Mouse (Mus musculus): ENCODE data around the gene Camk1d.

Gene Camk1d

DNA sequence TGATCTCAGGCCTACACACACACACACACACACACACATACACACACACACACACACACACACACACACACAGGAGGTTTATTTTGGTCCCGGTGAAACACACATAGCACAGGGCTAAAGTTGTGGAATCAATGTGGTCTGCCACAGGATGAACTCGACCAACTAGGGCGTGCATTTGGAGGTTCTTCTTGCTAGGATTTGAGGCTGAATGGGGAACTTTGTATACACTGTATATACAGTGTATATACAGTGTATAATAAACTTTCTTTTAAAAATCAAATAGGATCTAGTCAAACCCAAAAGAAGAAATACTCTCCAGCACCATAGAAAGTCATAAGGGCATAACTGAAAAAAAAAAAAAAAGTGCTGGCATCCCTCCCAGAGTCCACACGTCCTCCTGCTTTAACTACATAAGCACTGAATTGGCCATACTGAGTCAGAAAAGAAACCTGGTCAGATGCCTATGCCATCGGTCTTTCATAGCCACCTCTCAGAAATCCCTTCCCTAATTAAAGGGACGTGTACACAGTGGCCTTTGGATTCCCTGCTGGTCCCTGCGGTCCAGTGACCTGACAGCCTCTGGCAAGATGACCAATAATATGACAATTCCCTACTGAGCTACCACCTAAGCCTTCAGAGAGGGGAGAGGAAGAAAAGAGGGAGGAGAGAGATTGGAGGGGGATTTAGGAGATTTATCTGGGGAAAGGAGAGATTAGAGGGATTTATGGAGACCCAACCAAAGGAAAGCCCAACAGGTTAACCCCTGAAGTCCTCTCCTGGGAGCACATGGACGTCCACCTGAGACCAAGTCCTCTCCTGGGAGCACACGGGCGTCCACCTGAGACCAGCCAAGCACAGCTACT is 6.2 kb downstream of the Camk1d start:
- DNase-seq (ENCODE audit: low spot score): no peak

DNA sequence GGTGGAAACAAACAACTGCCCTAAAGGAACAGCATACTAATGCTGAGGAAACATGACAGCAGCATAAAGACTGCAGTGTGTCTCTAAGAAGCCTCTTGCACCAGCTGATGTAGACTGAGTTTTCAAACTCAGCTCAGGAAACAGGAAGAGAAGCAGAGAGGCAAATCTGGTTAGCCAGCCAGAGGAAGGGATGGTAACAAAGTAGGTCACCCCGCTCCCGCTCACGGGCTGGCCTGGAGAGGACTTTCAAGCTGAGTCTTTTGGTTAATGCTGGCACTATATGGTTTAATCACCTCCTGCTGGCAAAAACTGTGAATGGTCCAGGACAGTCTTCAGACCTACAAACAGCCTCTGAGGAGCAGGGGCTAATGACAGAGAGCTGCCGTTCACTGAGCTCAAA is 7.7 kb downstream of the Camk1d start:
- DNase-seq (ENCODE audit: low spot score): peak; percentile 29

- no peak for DNase-seq (ENCODE audit: low spot score)
Measured at GRCm38 (mm10) chr2:5702370-5702769, 11.9 kb downstream of the Camk1d start.

DNA sequence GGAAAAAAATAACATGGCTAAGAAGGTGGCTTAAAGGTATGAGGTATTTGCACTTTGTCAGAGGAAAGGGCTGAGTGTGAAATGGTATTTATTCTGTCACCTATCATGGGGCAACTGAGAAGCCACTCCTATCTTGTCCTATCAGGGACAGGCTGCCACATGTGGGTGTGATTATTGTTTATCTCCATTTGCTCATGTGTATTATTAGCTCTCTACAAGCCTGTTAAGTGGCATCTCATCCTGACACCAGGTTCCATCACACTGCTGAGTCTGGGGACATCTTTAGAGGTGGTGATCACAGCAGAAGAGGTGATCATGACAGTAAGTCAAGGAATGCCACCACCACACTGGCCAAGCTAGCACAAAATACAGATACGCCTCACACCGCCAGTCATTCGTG is 13.4 kb downstream of the Camk1d start:
- DNase-seq (ENCODE audit: low spot score): no peak

GRCm38 (mm10) chr2:5698451-5698850 is 15.9 kb downstream of the Camk1d start:
- DNase-seq (ENCODE audit: low spot score): no peak

GRCm38 (mm10) chr2:5694094-5694493 is 20.2 kb downstream of the Camk1d start:
- DNase-seq (ENCODE audit: low spot score): no peak

DNA sequence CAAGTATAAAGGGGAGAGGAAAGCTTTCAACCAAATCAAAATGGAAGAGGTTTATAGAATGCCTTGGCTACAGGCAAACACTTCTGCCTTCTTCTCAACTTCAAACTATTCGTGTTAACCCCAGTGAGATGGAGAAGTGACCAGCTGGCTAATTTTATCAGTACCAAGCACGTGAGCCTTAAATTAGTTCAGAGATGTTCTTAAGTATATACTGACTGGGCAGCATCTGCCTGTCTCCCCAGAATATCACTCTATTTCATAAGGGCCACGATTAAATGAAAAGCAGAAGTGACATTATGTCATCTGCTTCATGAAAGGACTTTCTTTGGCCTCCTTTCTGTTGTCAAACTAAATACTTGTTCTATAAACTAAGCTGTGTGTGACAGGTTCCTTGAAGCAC is 22.6 kb downstream of the Camk1d start:
- DNase-seq (ENCODE audit: low spot score): no peak

- no peak for DNase-seq (ENCODE audit: low spot score)
Measured at GRCm38 (mm10) chr2:5683366-5683765, 30.9 kb downstream of the Camk1d start.

GRCm38 (mm10) chr2:5681909-5682308 is 32.4 kb downstream of the Camk1d start:
- no peak for DNase-seq (ENCODE audit: low spot score)

- DNase-seq (ENCODE audit: low spot score): no peak
Measured at GRCm38 (mm10) chr2:5681302-5681701, 33.0 kb downstream of the Camk1d start.

- DNase-seq (ENCODE audit: low spot score): no peak
Measured at GRCm38 (mm10) chr2:5679055-5679454, 35.3 kb downstream of the Camk1d start.

- DNase-seq (ENCODE audit: low spot score): no peak
Measured at GRCm38 (mm10) chr2:5677472-5677871, 36.8 kb downstream of the Camk1d start.

GRCm38 (mm10) chr2:5676786-5677185 is 37.5 kb downstream of the Camk1d start:
- DNase-seq (ENCODE audit: low spot score): no peak

- DNase-seq (ENCODE audit: low spot score): no peak
Measured at GRCm38 (mm10) chr2:5676143-5676483, 38.2 kb downstream of the Camk1d start.

DNA sequence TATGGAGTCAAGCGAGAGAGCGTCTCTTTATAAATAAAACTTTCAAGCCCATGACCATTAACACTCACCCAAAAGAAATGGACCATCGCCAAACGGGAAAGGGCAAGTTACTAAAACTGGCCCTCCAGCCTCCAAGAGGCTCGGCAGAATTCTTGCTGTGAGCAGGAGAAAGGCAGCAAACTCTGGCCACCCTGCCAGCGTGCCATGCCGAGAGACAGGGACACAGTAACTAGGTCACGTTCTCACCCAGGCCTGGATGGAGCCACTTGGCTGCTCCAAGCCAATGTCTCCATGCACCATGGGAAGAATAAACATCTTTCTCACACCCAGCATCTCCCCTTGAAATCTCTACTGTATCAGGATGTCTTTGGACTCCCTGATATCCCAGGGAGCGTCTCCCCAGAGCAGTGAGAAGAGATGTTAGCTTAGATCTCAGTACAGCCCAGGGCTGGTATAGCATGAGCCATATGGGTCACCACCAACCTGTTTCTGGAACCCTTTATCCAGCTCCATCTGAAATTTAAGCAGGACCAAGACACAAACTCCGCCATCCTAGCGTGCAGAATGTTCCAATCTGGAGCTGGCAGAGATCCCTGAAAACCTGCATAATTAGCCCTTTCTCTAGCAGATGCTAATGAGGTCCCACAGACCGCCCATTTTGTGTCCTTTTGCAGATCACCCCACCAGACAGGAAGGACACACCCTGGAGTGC is 38.7 kb downstream of the Camk1d start:
- DNase-seq (ENCODE audit: low spot score): no peak

DNA sequence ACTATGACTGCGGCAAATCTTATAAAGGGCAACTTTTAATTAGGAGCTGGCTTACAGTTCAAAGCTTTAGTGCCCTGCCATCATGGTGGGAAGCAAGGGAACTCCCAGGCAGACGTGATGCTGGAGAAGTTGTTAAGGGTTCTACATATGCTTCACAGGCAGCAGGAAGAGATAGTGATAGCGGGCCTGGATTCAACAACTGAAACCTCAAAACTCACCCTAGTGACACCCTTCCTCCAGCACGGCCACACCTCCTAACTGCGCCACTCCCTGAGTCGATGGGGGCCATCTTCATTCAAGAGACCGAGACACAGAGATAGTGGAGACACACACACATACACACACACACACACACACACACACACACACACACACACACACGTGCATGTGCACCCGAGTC is 39.8 kb downstream of the Camk1d start:
- no peak for DNase-seq (ENCODE audit: low spot score)

DNA sequence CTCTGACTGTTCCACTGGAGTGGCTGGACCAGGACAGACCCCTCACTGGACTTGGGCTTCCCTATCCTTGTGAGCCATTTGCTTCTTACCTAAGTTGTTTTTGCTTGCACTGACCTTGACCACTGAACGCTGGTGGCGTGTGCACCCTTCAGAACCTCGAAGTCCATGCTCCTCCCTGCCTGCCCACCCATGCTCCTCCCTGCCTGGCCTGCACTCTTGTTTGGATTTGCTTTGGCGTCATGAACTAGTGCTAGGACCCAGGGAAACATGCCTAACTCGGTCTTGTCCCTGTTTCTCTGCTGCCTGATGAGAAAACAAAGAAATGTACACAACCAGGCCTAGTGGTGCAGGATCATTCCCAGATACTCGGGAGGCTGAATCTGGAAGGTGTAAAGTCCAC is 40.5 kb downstream of the Camk1d start:
- DNase-seq (ENCODE audit: low spot score): no peak

GRCm38 (mm10) chr2:5672906-5673589 is 41.3 kb downstream of the Camk1d start:
- no peak for DNase-seq (ENCODE audit: low spot score)

- no peak for DNase-seq (ENCODE audit: low spot score)
Measured at GRCm38 (mm10) chr2:5670146-5670545, 44.2 kb downstream of the Camk1d start.

- DNase-seq (ENCODE audit: low spot score): no peak
Measured at GRCm38 (mm10) chr2:5669498-5670040, 44.7 kb downstream of the Camk1d start.

DNA sequence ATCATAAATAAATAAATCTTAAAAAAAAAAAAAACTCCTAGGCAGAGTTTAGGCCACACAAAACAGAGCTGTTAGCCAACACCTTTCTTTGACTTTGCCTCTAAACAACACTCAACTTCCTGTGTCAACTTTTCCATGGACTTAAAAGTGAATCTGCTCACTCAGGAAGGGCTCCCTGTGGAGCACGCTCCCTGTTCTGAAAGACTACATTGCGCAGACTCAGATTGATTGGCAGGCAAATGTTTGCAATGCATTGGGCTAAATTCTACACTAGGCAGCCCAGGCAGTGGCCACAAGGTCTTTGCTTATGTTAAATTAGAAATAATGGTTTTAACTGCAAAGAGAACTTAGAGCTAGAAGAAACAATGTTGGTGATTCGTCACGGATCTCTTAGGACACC is 45.4 kb downstream of the Camk1d start:
- DNase-seq (ENCODE audit: low spot score): no peak

DNA sequence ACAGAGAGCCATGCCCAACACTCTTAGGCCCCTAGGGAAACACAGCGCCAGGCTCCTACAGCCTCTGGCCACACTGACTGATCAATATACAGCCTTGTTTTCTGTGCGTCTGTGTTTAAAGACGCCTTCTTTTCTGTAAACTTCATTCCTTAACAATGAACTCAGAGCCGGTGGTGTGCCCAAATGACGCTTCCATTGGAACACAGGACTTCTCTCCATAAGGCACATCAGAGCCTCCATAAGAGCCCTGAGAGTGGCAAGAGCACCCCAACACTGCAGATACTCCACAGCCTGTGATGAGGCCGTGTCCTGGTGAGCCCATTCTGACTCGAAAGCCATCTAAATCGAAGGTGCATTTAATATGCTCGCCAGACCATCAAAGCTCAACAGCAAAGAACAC is 50.8 kb downstream of the Camk1d start:
- DNase-seq (ENCODE audit: low spot score): no peak

DNA sequence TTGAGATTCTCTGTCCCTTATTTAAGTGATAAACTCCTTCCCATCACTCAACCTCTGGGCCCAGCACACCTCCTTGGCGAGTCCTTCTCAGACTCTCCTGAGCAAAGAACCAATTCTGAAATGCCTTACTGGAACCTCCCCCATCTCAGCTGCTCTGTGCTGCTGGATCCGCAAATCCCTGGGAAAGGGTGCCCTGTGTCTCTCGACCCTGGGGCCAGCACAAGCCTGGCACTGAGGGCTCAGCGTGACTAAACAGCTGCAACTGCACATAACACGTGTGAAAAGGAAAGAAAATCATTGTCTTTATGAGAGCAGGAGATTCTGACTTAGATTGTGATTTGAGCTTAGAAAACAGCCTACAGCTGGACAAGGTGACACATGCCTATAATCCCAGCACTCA is 52.4 kb downstream of the Camk1d start:
- DNase-seq (ENCODE audit: low spot score): no peak
